Mouse (Mus musculus): ENCODE measurements around the gene Asphd2.

GRCm38 (mm10) chr5:112432033-112432432 is 37.4 kb upstream of the Asphd2 start:
- TF ChIP-seq CTCF (IDR thresholded peaks at IDR 0.05; ENCODE audit: low read depth) (no peak), EP300 (IDR thresholded peaks at IDR 0.05; ENCODE audit: low read depth) (no peak)
